Mouse (Mus musculus): ENCODE data around the gene Inpp5b. TPM values are rescaled to one million over a fixed set of nuclear protein-coding genes. Genes with fewer than 3 reads are reported as not detected.

Inpp5b gene
- polyA plus RNA-seq, 1 experiment from 2014 or later: 21.0 TPM

GRCm38 (mm10) chr4:124847573-124847972, 105.9 kb downstream of the Inpp5b start:
- H3K27me3 ChIP-seq (ENCODE audit: control insufficient read depth, insufficient read depth, low read length): no peaks in the 10 kb centered on the region
- H3K27ac ChIP-seq: no peak overlapping the region
- no peak overlapping the region for H3K9ac ChIP-seq
- H3K9me3 ChIP-seq (ENCODE audit: control insufficient read depth, low read length): no peaks in the 10 kb centered on the region
- peaks cover 21% of the 10 kb centered on the region for H3K36me3 ChIP-seq (replicated peaks; ENCODE audit: control insufficient read depth, insufficient read depth)
- H3K4me2 ChIP-seq (replicated peaks): no peak overlapping the region
- WGBS: 4% methylated on average over 8 of the region's 8 CpGs
- DNase-seq (ENCODE audit: low spot score) (peak; percentile 73), ATAC-seq (ENCODE audit: low FRiP score) (no peak)
- peaks cover 15% of the 10 kb centered on the region for H3K4me1 ChIP-seq (replicated peaks; ENCODE audit: control insufficient read depth, insufficient read depth, low read length)
- no peak overlapping the region for H3K4me3 ChIP-seq (replicated peaks; ENCODE audit: low read length)

- H3K9me3 ChIP-seq (ENCODE audit: control insufficient read depth, low read length): no peaks in the 10 kb centered on the region
- peak overlapping the region; percentile 76 for H3K4me2 ChIP-seq (replicated peaks)
- under 1% methylated on average over 24 of the region's 24 CpGs for WGBS
- ATAC-seq (ENCODE audit: low FRiP score): peak; percentile 53
- peak; percentile 63 for DNase-seq (ENCODE audit: low spot score)
- H3K4me3 ChIP-seq (replicated peaks; ENCODE audit: low read length): peak overlapping the region; percentile 97
- H3K4me1 ChIP-seq (replicated peaks; ENCODE audit: control insufficient read depth, insufficient read depth, low read length): peaks cover 15% of the 10 kb centered on the region
- H3K9ac ChIP-seq: peak overlapping the region; percentile 88
- H3K36me3 ChIP-seq (replicated peaks; ENCODE audit: control insufficient read depth, insufficient read depth): peaks cover 35% of the 10 kb centered on the region
- no peaks in the 10 kb centered on the region for H3K27me3 ChIP-seq (ENCODE audit: control insufficient read depth, insufficient read depth, low read length)
- H3K27ac ChIP-seq: peak overlapping the region; percentile 96
These were observed 108.1 kb downstream of the Inpp5b start for GRCm38 (mm10) chr4:124849631-124850260.

- WGBS: under 1% methylated on average over 77 of the region's 90 CpGs
- H3K4me2 ChIP-seq (replicated peaks): peak within 1 kb of the TSS; percentile 76
- no peaks in the 10 kb centered on the region for H3K27me3 ChIP-seq (ENCODE audit: control insufficient read depth, insufficient read depth, low read length)
These were observed 108.7 kb downstream of the Inpp5b start, which contains the start of gene Yrdc for GRCm38 (mm10) chr4:124850261-124850913. Yrdc (plus strand) TSS chr4:124850679.

More at GRCm38 (mm10) chr4:124850261-124850913, 108.7 kb downstream of the Inpp5b start, which contains the start of gene Yrdc:
- Histone ChIP-seq H3K4me1 (replicated peaks; ENCODE audit: control insufficient read depth, insufficient read depth, low read length) (peaks cover 15% of the 10 kb centered on the region), H3K4me3 (replicated peaks; ENCODE audit: low read length) (peak within 1 kb of the TSS; percentile 97), H3K9ac (peak within 1 kb of the TSS; percentile 88), H3K36me3 (replicated peaks; ENCODE audit: control insufficient read depth, insufficient read depth) (peaks cover 34% of the 10 kb centered on the region), H3K9me3 (ENCODE audit: control insufficient read depth, low read length) (no peaks in the 10 kb centered on the region), H3K27ac (peak within 1 kb of the TSS; percentile 96)
- DNase-seq (ENCODE audit: low spot score): peak; percentile 98
- peak; percentile 94 for ATAC-seq (ENCODE audit: low FRiP score)

MicroRNAs within 50 kb of the gene (microRNA counts, 519-probe panel; counts per million panel counts)
- microRNA mmu-miR-697 (not detected), microRNA mmu-miR-698 (not detected)

Small RNAs within 50 kb of the gene (microRNA-seq; reads per million reads assigned to microRNA genes)
- gene Gm24721 (not detected), gene Mir697 (not detected), gene Mir698 (not detected)

Other genes with a start within 250 kb of the Inpp5b start
- gene 3100002H09Rik, start 131.0 kb upstream of the Inpp5b start, polyA plus RNA-seq (2014; fragmentation: Nextera tagmentation; extraction: Ambion mirVana): not detected in 2 replicates
- gene Pou3f1, start 85.0 kb upstream of the Inpp5b start, polyA plus RNA-seq (2014; fragmentation: Nextera tagmentation; extraction: Ambion mirVana): 9.6 and 11.2 TPM in 2 replicates
- gene Utp11, start 48.2 kb upstream of the Inpp5b start, polyA plus RNA-seq (2014; fragmentation: Nextera tagmentation; extraction: Ambion mirVana): 33.5 and 33.6 TPM in 2 replicates
- 1.8 and 2.2 TPM in 2 replicates for gene Fhl3, start 41.1 kb upstream of the Inpp5b start, polyA plus RNA-seq (2014; fragmentation: Nextera tagmentation; extraction: Ambion mirVana)
- 88.9 and 89.3 TPM in 2 replicates for gene Sf3a3, start 27.1 kb upstream of the Inpp5b start, polyA plus RNA-seq (2014; fragmentation: Nextera tagmentation; extraction: Ambion mirVana)
- 10.6 and 13.2 TPM in 2 replicates for gene Mtf1, start 60.3 kb downstream of the Inpp5b start, polyA plus RNA-seq (2014; fragmentation: Nextera tagmentation; extraction: Ambion mirVana)
- gene Yrdc, start 108.8 kb downstream of the Inpp5b start, polyA plus RNA-seq (2014; fragmentation: Nextera tagmentation; extraction: Ambion mirVana): 54.2 and 55.1 TPM in 2 replicates
- gene 1110065P20Rik, start 109.3 kb downstream of the Inpp5b start, polyA plus RNA-seq (2014; fragmentation: Nextera tagmentation; extraction: Ambion mirVana): 93.5 and 102 TPM in 2 replicates
- gene Maneal, start 120.3 kb downstream of the Inpp5b start, polyA plus RNA-seq (2014; fragmentation: Nextera tagmentation; extraction: Ambion mirVana): 16.9 and 17.6 TPM in 2 replicates
- 8.4 and 8.7 TPM in 2 replicates for gene Epha10, start 139.0 kb downstream of the Inpp5b start, polyA plus RNA-seq (2014; fragmentation: Nextera tagmentation; extraction: Ambion mirVana)
- 4.1 and 5.2 TPM in 2 replicates for gene 9930104L06Rik, start 195.2 kb downstream of the Inpp5b start, polyA plus RNA-seq (2014; fragmentation: Nextera tagmentation; extraction: Ambion mirVana)
- 19.0 and 28.7 TPM in 2 replicates for gene Cdca8, start 197.5 kb downstream of the Inpp5b start, polyA plus RNA-seq (2014; fragmentation: Nextera tagmentation; extraction: Ambion mirVana)
- 1.2 and 1.9 TPM in 2 replicates for gene Rspo1, start 244.6 kb downstream of the Inpp5b start, polyA plus RNA-seq (2014; fragmentation: Nextera tagmentation; extraction: Ambion mirVana)

All from hindbrain, embryonic 14.5 days (tissue).